Mouse (Mus musculus): ENCODE results near the gene Cfap206.

The Cfap206 gene

DNA sequence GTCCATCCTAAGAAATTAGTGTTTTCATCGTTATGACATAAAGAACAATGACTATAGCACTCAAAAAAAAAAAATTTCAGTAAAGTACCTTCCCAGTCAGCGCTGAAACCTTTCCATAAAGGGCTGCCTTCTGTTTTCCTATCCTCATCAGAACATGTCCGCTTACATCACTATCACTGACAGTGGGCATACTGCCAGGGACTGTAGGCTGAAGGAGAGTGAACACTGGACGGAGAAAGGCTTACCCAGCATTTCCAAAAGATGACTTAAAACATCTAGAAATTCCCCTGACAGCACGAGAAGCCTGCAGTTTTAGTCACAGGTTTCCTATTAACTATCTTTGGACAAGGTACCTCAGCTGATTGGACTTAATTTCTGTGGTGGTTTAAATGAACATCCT lies 56.3 kb downstream of the Cfap206 start:
- DNase-seq (ENCODE audit: low read depth, low spot score) = no peak

DNA sequence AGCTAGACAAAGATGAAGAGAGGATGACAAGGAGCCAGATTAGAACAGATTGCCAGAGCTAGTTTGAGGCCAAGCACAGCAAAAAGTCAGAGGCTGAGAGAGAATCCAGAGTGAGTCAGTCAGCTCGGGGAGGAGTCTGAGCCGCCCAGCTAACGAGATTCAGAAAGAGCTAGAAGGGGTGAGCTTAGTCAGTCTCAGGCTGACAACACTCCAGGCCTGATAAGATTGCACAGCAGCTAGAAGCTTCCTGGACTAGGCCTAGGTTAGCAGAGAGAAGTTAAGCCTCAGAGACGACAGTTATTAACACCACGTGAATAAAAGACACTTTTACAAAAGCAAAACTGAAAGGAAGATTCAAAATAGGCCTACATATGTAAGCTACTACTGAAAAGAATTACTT lies 62.1 kb downstream of the Cfap206 start:
- DNase-seq (ENCODE audit: low read depth, low spot score) = no peak

GRCm38 (mm10) chr4:34661927-34662326 lies 68.1 kb downstream of the Cfap206 start:
- no peak for DNase-seq (ENCODE audit: low read depth, low spot score)

DNA sequence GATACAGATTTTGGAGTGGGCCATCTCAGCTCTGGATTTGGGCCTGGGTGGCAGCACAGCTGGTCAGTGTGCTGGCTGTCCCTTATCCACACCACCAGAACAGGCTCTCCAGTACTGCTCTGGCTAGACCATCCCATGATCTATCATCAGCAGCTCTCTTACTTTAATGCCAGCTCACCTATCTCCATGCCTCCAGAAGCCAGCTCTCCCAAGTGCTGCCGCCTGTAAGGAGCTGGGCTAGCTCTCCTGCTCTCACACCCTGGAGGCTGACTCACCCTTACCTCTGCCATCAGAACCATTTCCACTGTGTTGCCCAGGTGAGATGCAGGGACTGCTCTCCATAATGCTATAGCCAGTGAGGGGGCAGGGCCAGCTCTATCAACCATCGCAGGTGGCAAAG lies 68.5 kb downstream of the Cfap206 start:
- no peak for DNase-seq (ENCODE audit: low read depth, low spot score)

- DNase-seq (ENCODE audit: low read depth, low spot score) = no peak
Observed at GRCm38 (mm10) chr4:34659012-34659411, 71.0 kb downstream of the Cfap206 start.

DNA sequence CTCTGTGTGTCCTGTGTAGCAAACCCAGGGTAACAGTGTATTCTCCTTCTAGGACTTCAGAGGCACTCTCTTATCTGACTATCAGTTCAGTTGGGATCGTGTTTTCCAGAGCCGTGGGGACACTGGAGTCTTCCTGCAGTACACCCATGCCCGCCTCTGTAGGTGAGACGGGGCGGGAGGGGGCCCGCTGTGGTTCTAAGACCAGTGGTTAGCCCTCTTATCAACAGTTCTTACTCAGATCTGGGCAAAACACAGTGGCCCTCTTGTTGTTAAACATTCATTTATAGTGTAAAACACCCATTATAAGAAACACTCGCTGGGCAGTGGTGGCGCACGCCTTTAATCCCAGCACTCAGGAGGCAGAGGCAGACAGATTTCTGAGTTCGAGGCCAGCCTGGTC lies 73.9 kb downstream of the Cfap206 start:
- DNase-seq (ENCODE audit: low read depth, low spot score) = no peak

- DNase-seq (ENCODE audit: low read depth, low spot score) = no peak
Observed at GRCm38 (mm10) chr4:34653179-34653578, 76.8 kb downstream of the Cfap206 start.

- DNase-seq (ENCODE audit: low read depth, low spot score) = no peak
Observed at GRCm38 (mm10) chr4:34644779-34645178, 85.2 kb downstream of the Cfap206 start.

GRCm38 (mm10) chr4:34640731-34641130 lies 89.3 kb downstream of the Cfap206 start:
- no peak for DNase-seq (ENCODE audit: low read depth, low spot score)

DNA sequence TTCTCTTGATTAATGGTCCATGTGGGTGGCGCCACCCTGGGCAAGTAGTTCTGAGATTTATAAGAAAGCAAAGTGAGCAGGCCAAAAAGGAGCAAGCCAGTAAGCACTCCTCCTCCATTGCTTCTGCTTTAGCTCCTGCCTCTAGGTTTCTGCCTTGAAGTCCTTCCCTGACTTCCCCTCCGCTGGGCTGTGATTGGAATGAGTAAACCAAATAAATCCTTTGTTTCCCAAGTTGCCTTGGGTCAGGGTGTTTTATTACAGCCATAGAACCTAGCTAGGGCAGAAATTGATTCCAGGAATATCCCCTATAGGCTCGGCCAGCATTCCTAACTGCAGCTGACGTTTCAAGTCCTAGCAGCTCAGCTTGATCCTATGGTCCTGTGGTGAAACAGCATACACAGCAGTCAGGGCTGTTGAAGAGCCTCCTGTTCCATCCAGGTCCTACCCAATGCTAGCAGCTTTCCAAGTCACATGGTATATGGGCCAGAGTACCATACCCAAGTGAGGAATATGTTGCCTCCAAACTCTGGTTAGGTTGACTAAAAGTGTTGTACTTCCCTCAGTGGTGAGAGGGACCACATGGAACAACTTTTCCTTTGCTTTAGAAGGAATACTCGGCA lies 90.2 kb downstream of the Cfap206 start:
- no peak for DNase-seq (ENCODE audit: low read depth, low spot score)
